Mouse (Mus musculus) thymus, adult 18-20 months (tissue): ENCODE measurements around the gene Prim2.

ENCODE experiments used
- DNase-seq, 2 experiments: peaks; one replicate each; pipeline ENCODE4 v3.0.0; 2022; ENCODE audit warnings: mixed read lengths in 2 of 2

Gene Prim2

GRCm38 (mm10) chr1:33669708-33670141 lies at the start of gene Prim2:
Prim2 (minus strand) TSS chr1:33669795.
- peak; percentile 72 to 76 for DNase-seq

GRCm38 (mm10) chr1:33717636-33718035 lies 48.0 kb upstream of the Prim2 start:
- no peak for DNase-seq

GRCm38 (mm10) chr1:33714796-33715195 lies 45.2 kb upstream of the Prim2 start:
- no peak for DNase-seq

- no peak for DNase-seq
Measured at GRCm38 (mm10) chr1:33712026-33712425, 42.4 kb upstream of the Prim2 start.

- no peak for DNase-seq
Measured at GRCm38 (mm10) chr1:33709615-33710014, 40.0 kb upstream of the Prim2 start.

- DNase-seq: no peak
Measured at GRCm38 (mm10) chr1:33701244-33701643, 31.6 kb upstream of the Prim2 start.

GRCm38 (mm10) chr1:33696016-33696415 lies 26.4 kb upstream of the Prim2 start:
- DNase-seq: no peak

GRCm38 (mm10) chr1:33693893-33694292 lies 24.3 kb upstream of the Prim2 start:
- no peak for DNase-seq

- no peak for DNase-seq
Measured at GRCm38 (mm10) chr1:33690087-33690448, 20.5 kb upstream of the Prim2 start.

GRCm38 (mm10) chr1:33689446-33690086 lies 20.0 kb upstream of the Prim2 start:
- DNase-seq: no peak

GRCm38 (mm10) chr1:33688810-33689209 lies 19.2 kb upstream of the Prim2 start:
- DNase-seq: no peak

GRCm38 (mm10) chr1:33684459-33684858 lies 14.9 kb upstream of the Prim2 start:
- DNase-seq: no peak

- no peak for DNase-seq
Measured at GRCm38 (mm10) chr1:33680890-33681289, 11.3 kb upstream of the Prim2 start.

GRCm38 (mm10) chr1:33680435-33680834 lies 10.8 kb upstream of the Prim2 start:
- DNase-seq: no peak

GRCm38 (mm10) chr1:33673158-33673960 lies 3.8 kb upstream of the Prim2 start:
- no peak for DNase-seq

GRCm38 (mm10) chr1:33672514-33672913 lies 2.9 kb upstream of the Prim2 start:
- DNase-seq: no peak

- no peak for DNase-seq
Measured at GRCm38 (mm10) chr1:33672083-33672482, 2.5 kb upstream of the Prim2 start.

GRCm38 (mm10) chr1:33671441-33671840 lies 1.8 kb upstream of the Prim2 start:
- no peak for DNase-seq

GRCm38 (mm10) chr1:33670164-33670616 lies 595 bp upstream of the Prim2 start:
- peak; percentile 48 to 51 for DNase-seq

- no peak for DNase-seq
Measured at GRCm38 (mm10) chr1:33663605-33664117, 5.9 kb downstream of the Prim2 start.

- no peak for DNase-seq
Measured at GRCm38 (mm10) chr1:33663163-33663562, 6.4 kb downstream of the Prim2 start.

- DNase-seq: no peak
Measured at GRCm38 (mm10) chr1:33658302-33658701, 11.3 kb downstream of the Prim2 start.

- DNase-seq: no peak
Measured at GRCm38 (mm10) chr1:33657574-33658149, 11.9 kb downstream of the Prim2 start.

GRCm38 (mm10) chr1:33650875-33651274 lies 18.7 kb downstream of the Prim2 start:
- no peak for DNase-seq
